Mouse (Mus musculus) frontal cortex, postnatal 10 days (tissue): ENCODE measurements at regions not wholly inside any gene's neighbourhood (a gene's known extent, or its start where the extent isn't known, plus 50 kb on each side); places are given as distances from the start of the nearest gene placed in this dataset.
"Not testable (repeated sequence)": the region's sequence is repeated elsewhere in the genome, so short reads cannot be mapped to it uniquely, and the experiment has no call there.

Experiments
- DNase-seq, 2 experiments: peaks; one replicate each; pipeline ENCODE4 v3.0.0; 2022; ENCODE audit warnings: low spot score in 2 of 2, mixed read lengths in 1 of 2

DNA sequence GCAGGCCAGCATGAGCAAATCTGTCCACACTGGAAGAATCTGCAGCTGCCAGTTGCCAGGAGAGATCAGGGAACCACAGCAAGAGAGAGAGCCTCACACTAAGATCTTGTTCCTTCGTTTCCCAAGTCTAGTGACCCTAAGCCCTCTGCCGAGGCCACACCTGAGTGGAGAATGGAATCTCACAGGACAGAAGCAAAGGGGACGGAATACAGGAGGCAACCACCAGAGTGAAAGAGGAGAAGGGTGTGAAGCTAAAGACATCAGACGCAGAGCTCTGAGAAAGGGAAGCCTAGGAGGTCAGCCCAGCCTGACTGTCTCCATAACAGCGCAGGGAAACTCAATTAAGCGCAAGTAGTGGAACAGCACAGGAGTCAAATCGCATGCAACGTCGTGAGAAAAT lies 75.0 kb downstream of the Suds3 start:
- DNase-seq, result no peak

DNA sequence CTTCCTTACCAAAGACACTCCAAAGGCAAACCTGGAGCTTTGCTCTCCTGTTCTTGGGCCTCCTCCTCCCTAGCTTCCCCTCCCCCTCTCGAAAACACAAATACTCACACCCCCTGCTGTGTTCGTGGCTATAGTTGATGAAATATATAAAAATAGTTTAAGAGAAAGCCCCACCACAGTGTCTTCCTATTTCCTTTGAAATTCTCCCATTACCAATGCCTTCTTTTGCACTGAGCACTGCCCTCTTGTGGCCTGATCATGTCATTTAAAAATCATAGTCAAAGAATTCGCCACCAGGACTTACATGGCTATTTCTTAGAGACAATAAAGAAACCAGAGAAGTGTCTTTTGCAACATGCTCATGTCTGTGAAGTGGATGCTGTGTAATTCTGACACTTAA lies 78.7 kb downstream of the Suds3 start:
- peak in 1 of 2 experiments; percentile 47 for DNase-seq

DNA sequence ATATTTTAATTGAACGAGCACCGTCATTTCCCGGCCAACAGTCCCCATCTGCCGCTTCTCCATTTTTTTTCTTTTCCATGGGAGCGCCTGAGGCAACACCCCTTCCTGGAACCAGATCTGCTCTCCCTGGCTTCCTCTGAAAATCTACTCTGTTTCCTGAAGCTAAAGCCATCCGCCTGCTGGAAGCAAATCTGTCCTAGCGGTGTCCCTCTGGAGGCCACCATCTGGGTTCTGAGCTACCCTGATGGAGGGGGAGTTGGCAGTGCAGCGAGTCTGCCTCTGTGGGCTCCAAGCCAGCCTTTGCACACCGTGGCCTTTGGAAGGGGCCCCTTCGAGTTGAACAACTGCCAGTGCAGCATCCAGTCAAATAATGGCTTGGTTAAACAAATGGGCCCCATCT lies 83.8 kb downstream of the Suds3 start:
- DNase-seq, result peak; percentile 25 to 32

DNA sequence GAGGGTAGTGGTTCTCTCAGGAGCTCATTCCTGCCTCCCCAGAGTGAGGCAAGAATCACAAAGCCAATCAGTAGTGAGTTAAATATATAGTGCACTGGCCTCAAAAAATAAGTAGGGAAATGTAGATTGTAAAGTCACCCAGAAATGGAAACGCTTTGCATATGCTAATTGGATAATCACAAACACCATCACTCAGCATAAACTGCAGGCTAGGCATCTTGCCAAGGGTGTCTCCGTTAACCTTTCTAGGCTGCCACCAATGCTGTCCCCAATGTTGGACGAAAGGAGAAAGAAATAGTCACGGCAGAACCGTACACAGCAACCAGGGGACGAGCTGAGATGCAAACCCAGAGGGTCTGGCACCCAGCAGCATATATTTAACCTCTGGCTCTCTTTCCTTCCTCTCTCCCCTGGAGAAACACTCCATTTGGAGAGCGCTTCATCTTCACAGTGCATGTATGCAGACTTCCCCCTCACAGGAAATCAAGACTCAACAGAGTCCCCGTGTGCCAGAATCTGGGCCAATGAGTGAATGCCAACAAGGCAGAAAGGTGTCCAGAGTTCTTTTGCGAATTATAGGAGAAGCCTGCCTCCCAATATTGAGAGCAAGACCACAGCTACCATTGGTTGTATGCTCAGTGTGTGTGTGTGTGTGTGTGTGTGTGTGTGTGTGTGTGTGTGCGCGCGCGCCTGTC lies 90.1 kb downstream of the Suds3 start:
- no peak for DNase-seq

DNA sequence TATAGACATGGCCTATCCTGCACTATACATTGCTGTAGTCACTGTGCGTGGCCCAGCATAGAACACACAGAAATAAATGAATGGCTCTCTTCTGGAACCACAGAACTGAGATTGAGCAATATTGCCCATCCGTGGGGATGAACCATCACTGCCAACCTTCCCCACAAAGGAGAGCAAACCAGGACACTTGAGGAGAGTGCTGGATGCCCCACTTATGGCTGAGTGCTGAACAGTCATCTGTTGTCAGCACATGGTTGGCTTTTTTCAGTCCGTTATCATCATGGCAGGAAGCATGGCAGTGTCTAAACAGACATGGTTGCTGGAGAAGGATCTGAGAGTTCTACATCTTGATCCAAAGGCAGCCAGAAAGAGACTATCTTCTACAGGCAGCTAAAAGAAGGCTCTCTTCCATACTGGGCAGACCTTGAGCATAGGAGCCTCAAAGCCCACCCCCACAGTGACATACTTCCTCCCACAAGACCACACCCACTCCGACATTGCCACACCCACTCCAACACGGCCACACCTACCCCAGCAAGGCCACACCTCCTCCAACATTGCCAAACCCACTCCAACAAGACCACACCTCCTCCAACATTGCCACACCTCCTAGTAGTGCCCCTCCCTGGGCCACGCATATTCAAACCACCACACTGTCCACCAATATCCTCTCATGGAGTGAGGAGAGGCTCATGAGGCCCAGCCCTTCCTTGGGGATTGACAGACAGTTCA lies 97.3 kb downstream of the Suds3 start:
- DNase-seq, result no peak

DNA sequence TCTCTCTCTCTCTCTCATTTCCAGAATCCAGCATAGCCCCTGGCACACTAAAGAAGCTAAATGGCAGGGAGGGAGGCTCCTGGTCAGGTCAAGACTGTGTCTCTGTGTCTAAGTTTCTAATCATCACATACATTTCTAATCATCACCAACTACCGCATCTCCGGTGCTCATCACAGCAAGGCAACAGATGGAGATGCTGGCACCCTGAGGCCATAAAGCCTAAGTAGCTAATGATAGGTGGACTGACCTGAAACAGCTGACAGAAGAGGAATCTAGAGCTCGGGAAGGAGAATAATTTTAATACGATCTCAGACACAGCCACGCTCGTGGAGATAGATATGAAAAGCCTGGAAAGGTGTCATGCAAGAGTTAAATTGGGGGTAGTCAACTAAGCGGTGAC lies 104.8 kb downstream of the Suds3 start:
- DNase-seq, result no peak

DNA sequence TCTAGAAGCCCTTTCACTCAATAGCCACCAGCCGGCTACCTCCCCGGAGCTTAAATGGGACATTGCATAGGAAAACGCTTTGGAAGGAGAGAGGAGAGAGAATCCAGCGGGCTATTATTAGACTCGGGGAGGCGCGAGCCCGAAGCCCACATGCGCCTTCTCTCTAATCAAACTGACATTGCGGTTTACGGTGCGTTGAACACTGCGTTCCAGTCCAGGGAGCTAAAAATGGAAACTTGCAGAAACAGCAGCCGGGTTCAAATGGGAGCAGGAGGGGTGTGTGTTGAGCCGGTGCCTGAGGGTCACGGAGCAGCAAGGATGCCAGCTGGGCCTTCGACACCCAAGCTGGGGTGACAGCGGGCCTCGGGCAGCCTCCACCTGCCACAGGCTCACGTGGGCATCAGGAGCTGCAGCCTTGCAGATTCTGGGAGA lies 115.1 kb downstream of the Suds3 start:
- peak; percentile 34 to 46 for DNase-seq

DNA sequence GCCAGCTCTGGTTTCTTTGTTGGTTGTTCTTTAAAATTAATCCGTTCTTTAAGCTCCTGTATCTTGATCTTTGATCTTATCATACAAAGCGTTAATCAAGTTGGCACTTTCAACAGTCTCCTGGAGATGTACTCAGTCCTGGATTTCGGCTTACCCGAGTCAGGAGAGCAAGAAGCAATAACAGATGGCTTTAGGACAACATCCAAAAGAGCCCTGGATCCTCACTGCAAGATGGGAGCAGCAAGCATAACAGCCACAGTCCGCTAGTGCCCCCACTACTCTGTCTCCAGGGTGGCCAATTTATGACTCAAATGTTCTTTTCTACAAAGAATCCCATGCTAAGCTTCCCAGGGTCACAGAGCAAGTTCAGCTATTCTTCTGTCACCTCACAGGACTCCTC lies 121.4 kb downstream of the Suds3 start:
- DNase-seq, result no peak

DNA sequence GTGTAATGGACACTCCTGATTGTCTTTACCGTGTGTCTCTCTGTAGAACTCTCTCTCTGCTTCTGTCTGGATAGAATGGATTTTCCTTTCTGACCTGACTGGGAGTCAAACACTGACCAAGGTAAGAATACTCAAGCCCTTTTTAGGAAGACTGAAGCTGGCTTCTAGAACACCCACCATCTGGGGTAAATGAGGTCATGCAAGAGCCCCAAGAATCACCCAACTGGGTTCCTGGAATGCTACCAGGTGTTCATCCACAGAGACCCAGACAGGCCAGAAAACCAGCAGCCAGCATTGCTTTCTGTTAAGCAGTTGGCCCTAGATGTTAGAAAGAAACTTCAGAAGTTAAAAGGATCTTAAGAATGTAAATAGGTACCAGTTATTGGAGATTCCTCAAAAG lies 122.2 kb downstream of the Suds3 start:
- no peak for DNase-seq

DNA sequence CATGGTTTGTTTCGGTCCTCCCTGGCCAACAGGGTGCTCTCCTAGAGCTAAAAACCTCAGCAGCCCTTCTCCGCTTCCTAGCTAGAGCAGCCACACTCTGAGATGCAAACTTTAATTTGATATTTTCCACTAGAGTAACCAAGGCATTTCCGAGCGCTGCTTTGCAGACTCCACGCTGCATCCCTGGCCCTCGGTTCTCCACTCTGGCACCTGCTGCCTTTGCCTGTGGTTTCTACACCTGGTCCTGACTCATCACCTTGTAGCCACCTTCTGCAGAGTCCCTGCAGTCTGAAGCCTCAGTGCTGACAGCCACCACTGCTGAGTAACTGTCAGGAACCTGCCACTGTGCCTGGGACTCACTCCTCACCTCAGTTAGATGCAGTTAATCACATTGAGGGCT lies 124.5 kb downstream of the Suds3 start:
- DNase-seq, result no peak

DNA sequence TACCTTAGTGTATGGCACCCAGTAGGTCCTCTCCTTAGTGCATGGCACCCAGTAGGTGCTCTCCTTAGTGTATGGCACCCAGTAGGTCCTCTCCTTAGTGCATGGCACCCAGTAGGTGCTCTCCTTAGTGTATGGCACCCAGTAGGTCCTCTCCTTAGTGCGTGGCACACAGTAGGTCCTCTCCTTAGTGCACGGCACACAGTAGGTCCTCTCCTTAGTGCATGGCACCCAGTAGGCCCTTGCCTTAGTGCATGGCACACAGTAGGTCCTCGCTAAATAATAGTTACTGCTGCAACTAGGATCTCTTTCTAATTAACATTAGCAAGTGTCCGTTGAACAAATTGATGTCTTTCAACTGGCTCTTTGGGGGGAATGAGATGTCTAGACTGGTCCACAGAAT lies 144.4 kb downstream of the Suds3 start:
- not testable (repeated sequence) for DNase-seq

DNA sequence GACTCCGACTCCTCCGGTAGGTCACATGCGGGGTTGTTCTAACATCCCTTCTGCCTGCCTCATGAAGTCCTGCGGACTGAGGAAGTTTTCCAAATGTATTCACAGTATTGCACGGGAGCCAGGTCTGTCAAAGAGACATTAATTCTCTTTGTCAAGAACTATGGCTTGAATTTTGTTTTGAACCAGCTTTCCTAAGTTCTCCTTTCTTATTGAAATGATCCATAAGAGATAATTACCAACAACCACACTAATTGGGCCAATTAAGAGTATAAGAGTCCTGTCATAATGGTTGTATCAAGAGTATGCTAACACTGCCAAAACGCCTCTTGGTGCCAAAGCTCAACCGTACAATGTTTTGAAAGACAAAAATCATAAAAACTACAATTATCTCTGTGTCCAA lies 151.7 kb downstream of the Suds3 start:
- DNase-seq, result no peak

DNA sequence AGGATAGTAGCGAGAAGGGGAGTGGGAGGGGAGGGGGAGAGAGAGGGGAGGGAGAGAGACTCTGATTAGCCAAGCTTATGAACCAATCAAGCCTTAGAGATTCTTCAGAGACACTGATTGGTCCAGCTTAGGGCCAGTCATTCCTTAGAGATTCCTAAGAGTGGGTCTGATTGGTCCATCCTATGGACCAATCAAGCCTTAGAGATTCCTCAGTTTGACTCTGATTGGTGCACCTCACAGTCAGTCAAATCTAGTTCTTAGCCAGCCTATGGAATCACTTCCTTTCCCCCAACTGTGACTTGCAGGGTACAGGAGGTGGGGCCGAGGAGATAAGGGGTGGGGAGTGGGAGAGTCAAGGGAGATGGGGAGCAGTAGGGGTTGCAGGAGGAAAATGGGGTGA lies 152.8 kb downstream of the Suds3 start:
- no peak for DNase-seq

DNA sequence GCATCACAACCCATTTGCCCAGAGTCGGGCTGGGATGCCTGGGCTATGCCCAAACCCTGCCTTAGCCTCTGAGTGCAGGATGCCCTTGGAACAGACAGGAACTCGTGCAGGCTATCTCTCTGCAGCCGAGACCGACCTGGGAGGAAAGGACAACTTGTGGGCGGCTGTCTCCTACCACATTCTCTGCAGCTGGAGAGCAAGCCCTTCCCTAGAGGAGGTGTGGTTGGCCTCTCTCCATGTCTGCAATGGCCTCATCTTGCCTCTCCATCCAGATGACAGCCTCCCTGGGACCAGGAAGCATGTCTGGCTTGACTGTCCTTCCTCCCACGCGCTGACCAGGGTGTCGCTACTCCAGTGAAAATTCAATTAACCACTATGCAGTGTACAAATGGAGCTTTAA lies 155.9 kb downstream of the Suds3 start:
- no peak for DNase-seq

DNA sequence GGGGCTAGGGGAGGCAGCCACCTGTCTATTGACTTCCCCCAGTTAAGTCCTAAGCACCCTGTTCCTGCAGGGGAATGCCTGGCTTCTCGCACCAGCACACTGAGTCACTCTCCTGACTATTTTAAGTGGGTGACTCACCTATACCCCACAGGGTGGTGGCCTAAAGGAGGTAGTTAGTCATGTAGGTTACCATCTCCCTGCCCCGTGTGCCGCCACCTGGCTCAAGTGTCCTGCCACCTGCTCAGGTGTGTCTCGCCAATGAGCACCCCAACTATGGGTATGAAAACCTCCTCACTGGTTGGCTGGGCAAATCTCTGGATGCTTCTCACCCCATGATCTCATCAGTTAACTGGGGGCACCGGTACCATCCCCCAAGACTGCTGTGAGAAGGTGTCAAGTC lies 157.8 kb downstream of the Suds3 start:
- no peak for DNase-seq

DNA sequence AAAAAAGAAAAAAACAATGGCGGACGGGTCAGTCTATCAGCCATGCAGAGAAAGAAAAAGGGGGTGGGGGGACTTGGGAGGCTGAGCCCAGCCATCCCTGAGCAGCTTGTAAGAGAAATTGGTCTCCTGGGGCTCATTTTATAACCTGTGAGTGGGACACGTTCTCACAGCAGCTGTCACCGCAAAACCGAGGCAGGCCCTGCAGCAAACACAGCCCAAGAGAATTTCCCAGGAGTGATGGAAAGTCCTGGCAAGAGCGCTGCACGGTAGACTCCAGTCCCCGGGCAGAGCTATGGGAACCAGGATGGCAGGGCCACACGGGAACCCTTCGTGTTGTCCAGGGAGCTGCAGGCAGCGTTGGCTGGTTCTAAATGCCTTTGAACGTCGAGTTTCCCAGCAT lies 159.3 kb downstream of the Suds3 start:
- DNase-seq, result no peak

DNA sequence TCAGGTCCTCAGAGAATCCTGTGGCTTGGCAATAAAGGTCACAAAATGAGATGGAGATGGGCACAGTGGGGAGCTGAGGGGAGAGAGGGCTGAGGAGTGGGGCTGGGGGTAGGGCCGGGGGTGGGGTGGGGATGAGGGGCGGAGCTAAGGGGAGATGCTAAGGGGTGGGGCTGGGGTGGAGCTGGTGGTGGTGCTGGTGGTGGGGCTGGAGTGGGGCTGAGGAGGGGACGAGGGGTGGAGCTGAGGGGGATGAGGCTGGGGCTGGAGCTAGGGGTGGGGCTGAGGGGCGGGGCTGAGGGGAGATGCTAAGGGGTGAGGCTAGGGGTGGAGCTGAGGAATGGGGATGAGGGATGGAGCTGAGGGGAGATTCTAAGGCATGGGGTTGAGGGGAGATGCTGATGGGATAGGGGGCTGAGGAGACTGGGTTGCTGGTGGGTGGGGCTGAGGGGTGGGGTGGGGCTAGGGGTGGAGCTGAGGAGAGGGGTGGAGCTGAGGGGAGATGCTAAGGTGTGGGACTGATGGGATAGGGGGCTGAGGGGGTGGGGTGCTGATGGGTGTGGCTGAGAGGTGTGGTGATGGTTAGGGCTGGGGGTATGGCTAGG lies 165.5 kb downstream of the Suds3 start:
- DNase-seq, result no peak

DNA sequence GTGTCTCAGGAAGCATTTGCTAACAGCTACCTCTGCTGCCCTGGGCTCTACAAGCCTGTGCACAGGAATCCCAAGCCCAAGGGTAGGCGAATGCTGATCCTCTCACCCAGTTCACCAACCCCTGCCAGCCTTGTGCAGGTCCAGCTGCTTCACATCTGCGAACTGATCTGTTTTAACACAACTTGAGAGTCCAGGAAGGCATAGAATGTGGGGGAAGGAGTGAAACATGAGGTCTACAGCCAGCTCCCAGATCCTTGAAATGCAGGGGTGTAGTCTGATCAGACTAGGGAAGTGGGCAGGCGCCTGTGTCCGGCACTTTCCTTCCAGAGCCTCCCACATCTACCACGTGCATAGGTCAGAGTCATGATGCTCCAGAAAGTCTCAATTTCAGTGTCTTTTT lies 181.3 kb downstream of the Suds3 start:
- DNase-seq, result no peak

DNA sequence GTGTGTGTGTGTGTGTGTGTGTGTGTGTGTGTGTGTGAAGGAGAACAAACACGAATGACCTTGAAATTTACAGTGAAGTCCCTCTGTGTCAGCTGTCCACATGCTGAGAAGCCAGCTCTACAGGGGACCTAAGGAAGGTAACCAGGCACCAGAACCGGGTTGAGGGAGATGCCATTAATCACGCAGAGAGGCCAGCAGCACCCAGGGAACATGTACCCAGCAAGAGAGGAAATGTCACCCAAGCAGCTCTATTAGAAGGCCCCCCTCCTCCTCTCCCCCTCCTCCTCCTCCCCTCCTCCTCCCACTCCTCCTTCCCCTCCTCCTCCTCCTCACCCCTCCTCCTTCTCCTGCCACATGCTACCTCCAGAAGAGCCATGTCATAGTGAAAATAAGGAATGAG lies 181.8 kb downstream of the Suds3 start:
- no peak for DNase-seq

DNA sequence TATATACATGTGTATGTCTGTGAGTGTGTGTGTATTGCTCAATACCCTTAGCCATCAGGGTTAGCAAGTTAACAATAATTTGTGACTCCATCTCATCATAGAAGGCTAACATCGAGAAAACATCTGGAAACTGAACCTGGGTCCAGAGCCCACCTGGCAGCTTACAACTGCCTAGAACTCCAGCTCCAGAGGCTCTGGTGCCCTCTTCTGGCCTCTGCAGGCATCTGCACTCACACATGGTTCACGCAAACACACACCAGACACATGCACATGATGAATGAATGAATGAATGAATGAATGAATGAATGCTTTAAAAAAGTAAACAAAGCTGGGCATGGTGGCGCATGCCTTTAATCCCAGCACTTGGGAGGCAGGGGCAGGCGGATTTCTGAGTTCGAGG lies 182.8 kb downstream of the Suds3 start:
- no peak for DNase-seq

DNA sequence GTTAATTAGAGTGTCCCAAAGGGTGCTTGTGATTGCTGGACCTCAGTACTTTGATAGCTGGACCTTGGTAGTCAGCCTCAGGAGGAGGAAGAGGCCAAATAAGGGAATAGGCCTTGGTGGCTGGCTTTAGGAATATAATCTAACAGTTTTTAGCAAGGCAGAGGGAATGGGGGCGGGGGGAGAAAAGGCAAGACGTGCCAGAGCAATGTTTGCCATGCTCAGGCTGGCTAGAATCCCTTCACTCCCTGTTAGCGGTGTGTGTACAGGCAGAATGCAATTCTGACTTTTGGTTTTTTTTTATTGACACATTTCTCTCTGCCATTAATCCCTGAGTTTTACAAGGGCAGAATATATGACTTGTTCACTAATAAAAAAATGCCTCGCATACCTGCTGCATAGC lies 192.2 kb downstream of the Suds3 start:
- DNase-seq, result no peak

DNA sequence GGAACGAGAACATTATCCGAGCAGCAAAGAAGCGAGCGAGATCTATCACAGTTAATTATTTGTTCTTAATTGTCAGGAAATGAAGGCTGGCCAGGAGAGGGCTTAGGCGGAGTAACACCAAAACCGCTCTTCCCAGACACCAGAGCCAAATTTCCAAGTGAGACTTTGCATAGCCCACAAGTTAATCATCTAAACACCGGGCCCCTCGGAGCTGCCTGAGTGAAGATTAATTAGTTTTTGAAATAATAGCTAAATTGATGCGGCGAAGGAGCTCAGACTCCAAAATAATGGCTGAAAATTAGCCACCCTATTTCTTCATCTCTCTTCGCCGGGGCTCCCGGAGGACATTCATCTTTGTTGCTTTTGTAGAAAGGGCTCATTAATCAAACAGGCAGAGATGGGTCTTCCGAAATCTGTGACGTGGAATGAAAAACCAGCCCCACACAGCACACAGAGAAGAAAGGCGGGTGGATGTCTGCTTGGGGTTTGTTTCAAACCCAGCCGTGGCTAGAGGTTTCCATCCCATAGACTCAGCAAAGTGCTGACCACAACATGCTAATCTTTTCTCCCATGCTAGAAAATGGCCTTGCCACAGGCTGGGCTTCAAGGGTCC lies 193.7 kb downstream of the Suds3 start:
- no peak for DNase-seq

DNA sequence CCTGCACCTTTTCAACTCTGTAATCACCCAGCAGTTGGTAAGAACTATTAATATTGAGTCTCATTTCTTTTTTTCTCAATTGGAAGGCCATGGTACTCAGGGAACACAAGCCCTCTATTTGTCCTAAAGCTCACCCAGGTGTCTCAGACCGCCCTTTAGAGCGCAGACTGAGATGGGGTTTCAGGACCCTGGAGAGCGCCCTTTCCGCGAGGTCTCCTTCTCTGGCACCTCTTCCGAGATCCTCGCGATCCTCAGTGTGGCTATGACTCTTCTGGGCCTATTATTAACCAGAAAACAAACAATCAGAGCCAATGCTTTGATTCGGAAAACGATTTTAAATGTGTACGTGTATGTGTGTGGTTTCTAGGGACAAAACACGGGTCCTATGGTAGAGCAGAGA lies 201.0 kb downstream of the Suds3 start:
- no peak for DNase-seq
